Mouse (Mus musculus) myocyte (in vitro differentiated cells): ENCODE data around the gene Thbs2. TPM values are rescaled to one million over a fixed set of nuclear protein-coding genes. Genes with fewer than 3 reads are reported as not detected.
"Not testable (repeated sequence)": the region's sequence is repeated elsewhere in the genome, so short reads cannot be mapped to it uniquely, and the experiment has no call there.

Experiments
- H3K27me3 ChIP-seq: one replicate; pipeline ENCODE4 v1.6.1; 2011; ENCODE audit not compliant: control insufficient read depth, insufficient read depth, insufficient read length
- H3K36me3 ChIP-seq: one replicate; pipeline ENCODE4 v1.6.1; 2011; ENCODE audit not compliant: control insufficient read depth, insufficient read depth
- H3K4me2 ChIP-seq: one replicate; pipeline ENCODE4 v1.6.1; 2011; ENCODE audit warnings: low read depth, control low read depth
- H3K4me3 ChIP-seq: one replicate; pipeline ENCODE4 v1.5.1; 2011; ENCODE audit warnings: mild to moderate bottlenecking, control low read depth, moderate library complexity
- H3K79me2 ChIP-seq: one replicate; pipeline ENCODE4 v1.6.1; 2011; ENCODE audit not compliant: control insufficient read depth, insufficient read depth
- H3ac ChIP-seq: one replicate; pipeline ENCODE4 v1.6.1; 2011; ENCODE audit not compliant: control insufficient read depth, insufficient read length
- CEBPB ChIP-seq: IDR thresholded peaks from 2 replicates; pipeline ENCODE4 v1.6.1; 2011; ENCODE audit warnings: mild to moderate bottlenecking, moderate library complexity; ENCODE audit not compliant: poor library complexity, insufficient read depth, severe bottlenecking
- E2F4 ChIP-seq: IDR thresholded peaks from one replicate; pipeline ENCODE4 v1.6.1; 2011; ENCODE audit warnings: mild to moderate bottlenecking, control low read depth, moderate library complexity; ENCODE audit not compliant: insufficient read depth
- MAX ChIP-seq: IDR thresholded peaks from one replicate; pipeline ENCODE4 v1.6.1; 2011; ENCODE audit warnings: low read depth, mild to moderate bottlenecking, control low read depth
- MYOD1 ChIP-seq, 3 experiments: IDR thresholded peaks; one replicate each; pipeline ENCODE4 v1.6.1; 2011; ENCODE audit warnings: control low read depth in 2 of 3, low read depth in 2 of 3, mild to moderate bottlenecking in 2 of 3, moderate library complexity in 1 of 3; ENCODE audit not compliant: insufficient read length in 2 of 3, control insufficient read depth in 1 of 3
- MYOG ChIP-seq, 3 experiments: IDR thresholded peaks; one replicate each; pipeline ENCODE4 v1.6.1; 2011; ENCODE audit warnings: control low read depth in 2 of 3, low read depth in 2 of 3, mild to moderate bottlenecking in 2 of 3; ENCODE audit not compliant: insufficient read length in 2 of 3, control insufficient read depth in 1 of 3, insufficient read depth in 1 of 3
- POLR2A ChIP-seq: IDR thresholded peaks from one replicate; pipeline ENCODE4 v1.6.1; 2011; ENCODE audit warnings: low read depth, mild to moderate bottlenecking, control low read depth, moderate library complexity; ENCODE audit not compliant: insufficient read length
- POLR2AphosphoS2 ChIP-seq: IDR thresholded peaks from one replicate; pipeline ENCODE4 v1.6.1; 2011; ENCODE audit warnings: low read depth, control low read depth; ENCODE audit not compliant: insufficient read length
- REST ChIP-seq: IDR thresholded peaks from one replicate; pipeline ENCODE4 v1.6.1; 2011; ENCODE audit warnings: mild to moderate bottlenecking, control low read depth, moderate library complexity; ENCODE audit not compliant: insufficient read depth, insufficient read length
- SRF ChIP-seq: IDR thresholded peaks from one replicate; pipeline ENCODE4 v1.6.1; 2011; ENCODE audit warnings: low read depth; ENCODE audit not compliant: control insufficient read depth, insufficient read length
- TCF12 ChIP-seq: IDR thresholded peaks from one replicate; pipeline ENCODE4 v1.6.1; 2011; ENCODE audit warnings: mild to moderate bottlenecking, control low read depth; ENCODE audit not compliant: poor library complexity, insufficient read depth, severe bottlenecking
- TCF3 ChIP-seq: IDR thresholded peaks from one replicate; pipeline ENCODE4 v1.6.1; 2011; ENCODE audit warnings: low read depth, control low read depth; ENCODE audit not compliant: insufficient read length
- USF1 ChIP-seq: IDR thresholded peaks from one replicate; pipeline ENCODE4 v1.6.1; 2011; ENCODE audit warnings: low read depth, mild to moderate bottlenecking, control low read depth, moderate library complexity
- polyA plus RNA-seq: library from polyadenylated mRNA; unstranded; fragments of >200 nt; fragmentation: generic; extraction: Trizol; gene quantifications from one replicate; pipeline ENCODE4 v1.2.1, GENCODE M21; 2012; ENCODE audit warnings: missing spikeins

Gene Thbs2
- polyA plus RNA-seq, 1 experiment: 15.7 TPM

DNA sequence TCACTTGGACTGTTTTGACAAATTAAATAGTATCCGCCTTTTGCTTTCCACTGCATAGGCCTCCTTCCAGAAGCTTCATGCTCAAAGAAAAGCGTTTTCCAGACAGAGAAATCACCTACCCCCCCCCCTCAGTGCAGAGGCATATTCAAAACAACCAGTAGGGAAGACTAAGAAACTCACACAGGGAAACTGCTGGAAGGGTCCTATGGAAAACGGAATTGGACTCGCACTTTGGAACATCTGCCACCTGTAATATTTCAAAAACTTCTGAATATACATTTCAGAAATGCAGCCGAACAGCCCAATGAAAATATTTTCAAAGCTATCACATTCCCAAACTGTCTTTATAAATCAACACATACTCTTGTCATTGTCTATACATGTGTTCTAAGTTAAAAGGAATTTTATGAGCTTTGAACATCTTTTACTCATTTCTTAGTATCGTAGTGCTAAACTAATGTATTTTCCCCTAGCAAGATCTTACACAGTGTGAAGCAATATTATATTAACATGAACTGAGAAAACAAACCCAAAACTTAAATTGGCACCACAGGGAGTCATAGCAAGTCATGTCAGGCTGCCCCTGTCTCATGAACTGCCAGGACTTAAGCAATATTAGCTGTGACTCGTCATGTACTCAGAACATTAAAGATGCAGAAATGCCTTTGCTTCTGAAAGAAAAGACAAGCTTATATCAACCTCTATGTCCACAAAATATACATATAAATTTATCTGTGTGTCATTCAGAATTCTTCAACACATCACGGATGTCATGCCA lies 58.3 kb downstream of the Thbs2 start:
- TF ChIP-seq POLR2AphosphoS2 (no peak), CEBPB (peak; percentile 88)
- H3K36me3 ChIP-seq: no peaks in the 10 kb centered on the region
- H3K27me3 ChIP-seq: no peaks in the 10 kb centered on the region
- no peak overlapping the region for H3K4me2 ChIP-seq
- H3ac ChIP-seq: no peak overlapping the region
- H3K4me3 ChIP-seq: no peak overlapping the region
- no peaks in the 10 kb centered on the region for H3K79me2 ChIP-seq

DNA sequence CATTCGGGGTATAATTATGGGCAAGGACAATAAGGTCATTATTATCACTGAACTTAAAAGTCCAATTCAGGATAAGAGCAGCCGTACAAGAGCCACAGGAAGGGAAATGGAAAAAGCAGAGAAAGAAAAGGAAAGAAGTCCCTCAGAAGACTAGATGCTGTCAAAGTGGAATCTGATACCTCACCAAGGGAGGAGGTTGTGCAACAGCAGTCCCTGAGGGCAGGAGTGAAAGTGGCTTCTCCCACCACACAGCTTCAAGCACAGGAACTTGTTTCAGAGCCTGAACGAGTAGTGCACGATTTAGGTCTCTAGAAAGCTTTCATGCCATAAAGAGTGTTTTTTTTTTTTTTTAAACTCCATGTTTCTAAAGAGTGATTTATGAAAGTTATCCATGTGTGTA lies 65.1 kb downstream of the Thbs2 start:
- Histone ChIP-seq H3K4me3 (no peak overlapping the region), H3K27me3 (no peaks in the 10 kb centered on the region), H3K36me3 (no peaks in the 10 kb centered on the region), H3K4me2 (peak overlapping the region; percentile 15), H3ac (no peak overlapping the region), H3K79me2 (no peaks in the 10 kb centered on the region)
- TF ChIP-seq REST (no peak), USF1 (no peak), POLR2AphosphoS2 (no peak), MYOG (IDR thresholded peaks at IDR 0.05; ENCODE audit: control insufficient read depth in 1 of 3, insufficient read depth in 1 of 3, insufficient read length in 2 of 3, low read depth in 2 of 3) (no peak), POLR2A (no peak), E2F4 (no peak), SRF (no peak), CEBPB (peak; percentile 99), MAX (no peak)

GRCm38 (mm10) chr17:14627828-14628338 lies 66.2 kb downstream of the Thbs2 start:
- Histone ChIP-seq H3K27me3 (no peaks in the 10 kb centered on the region), H3ac (no peak overlapping the region), H3K79me2 (no peaks in the 10 kb centered on the region), H3K4me3 (no peak overlapping the region), H3K4me2 (no peak overlapping the region), H3K36me3 (no peaks in the 10 kb centered on the region)
- TF ChIP-seq MYOG (IDR thresholded peaks at IDR 0.05; ENCODE audit: control insufficient read depth in 1 of 3, insufficient read depth in 1 of 3, insufficient read length in 2 of 3, low read depth in 2 of 3) (no peak), CEBPB (no peak), USF1 (no peak), TCF12 (no peak), POLR2A (no peak), MYOD1 (IDR thresholded peaks at IDR 0.05; ENCODE audit: control insufficient read depth in 1 of 3, insufficient read length in 2 of 3, low read depth in 2 of 3) (no peak), MAX (no peak), REST (no peak), POLR2AphosphoS2 (no peak), TCF3 (no peak), E2F4 (no peak), SRF (no peak)

GRCm38 (mm10) chr17:14624433-14624832 lies 69.6 kb downstream of the Thbs2 start:
- H3K4me2 ChIP-seq: no peak overlapping the region
- no peak overlapping the region for H3K4me3 ChIP-seq
- no peaks in the 10 kb centered on the region for H3K27me3 ChIP-seq
- H3K36me3 ChIP-seq: no peaks in the 10 kb centered on the region
- no peak overlapping the region for H3ac ChIP-seq
- no peaks in the 10 kb centered on the region for H3K79me2 ChIP-seq
- TF ChIP-seq TCF3 (no peak), MYOD1 (IDR thresholded peaks at IDR 0.05; ENCODE audit: control insufficient read depth in 1 of 3, insufficient read length in 2 of 3, low read depth in 2 of 3) (no peak), POLR2AphosphoS2 (no peak), E2F4 (no peak)

DNA sequence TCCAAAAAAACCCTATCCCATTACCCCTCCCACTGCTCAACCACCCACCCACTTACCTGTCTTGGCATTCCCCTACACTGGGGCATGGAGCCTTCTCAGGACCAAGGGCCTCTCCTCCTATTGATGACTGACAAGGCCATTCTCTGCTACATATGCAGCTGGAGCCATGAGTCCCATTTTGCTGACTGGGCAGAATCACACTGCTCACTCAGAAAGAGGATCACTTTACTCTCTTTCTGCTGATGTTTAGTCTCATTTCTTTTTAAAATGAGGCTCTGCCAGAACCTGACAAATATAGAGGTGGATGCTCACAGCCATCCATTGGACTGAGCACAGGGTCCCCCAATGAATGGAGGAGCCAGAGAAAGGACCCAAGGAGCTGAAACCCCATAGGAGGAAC lies 73.0 kb downstream of the Thbs2 start:
- not testable (repeated sequence) for H3K4me2 ChIP-seq

GRCm38 (mm10) chr17:14620037-14620436 lies 74.0 kb downstream of the Thbs2 start:
- Histone ChIP-seq H3K79me2 (no peaks in the 10 kb centered on the region), H3K4me3 (no peak overlapping the region), H3ac (no peak overlapping the region), H3K36me3 (no peaks in the 10 kb centered on the region), H3K4me2 (no peak overlapping the region), H3K27me3 (no peaks in the 10 kb centered on the region)
- TF ChIP-seq E2F4: no peak
- no peak for TF ChIP-seq POLR2A
- TF ChIP-seq MAX: no peak
- peak; percentile 93 for TF ChIP-seq CEBPB

More for the DNA sequence above, 73.0 kb downstream of the Thbs2 start:
- not testable (repeated sequence) for H3K27me3 ChIP-seq, H3K4me3 ChIP-seq, H3K79me2 ChIP-seq, H3ac ChIP-seq, H3K36me3 ChIP-seq
